Mouse (Mus musculus): ENCODE data around the gene Elmod1. TPM values are rescaled to one million over a fixed set of nuclear protein-coding genes. Genes with fewer than 3 reads are reported as not detected.

The Elmod1 gene
- polyA plus RNA-seq, 1 experiment from 2014 or later = 1.4 TPM

DNA sequence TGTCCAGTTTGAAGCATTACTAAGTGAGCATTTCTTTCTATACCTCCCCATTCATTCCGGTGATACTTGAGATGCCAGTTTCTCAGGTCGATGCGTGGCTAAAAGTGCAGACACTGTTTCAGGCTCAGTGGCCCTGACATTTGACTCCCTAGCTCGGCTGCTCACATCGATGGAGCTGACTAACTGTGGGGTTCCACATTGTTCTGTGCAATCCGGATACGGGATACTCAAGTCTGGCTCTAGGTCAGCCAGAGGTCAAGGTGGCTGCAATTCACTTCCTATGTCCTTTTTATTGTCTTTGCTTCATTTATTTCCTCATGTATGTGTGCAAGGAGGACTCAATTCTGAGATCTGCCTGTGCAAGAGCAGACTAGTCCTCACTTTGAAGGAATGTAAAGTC, 79.3 kb downstream of the Elmod1 start:
- Histone ChIP-seq H3K27me3 (ENCODE audit: control insufficient read depth, insufficient read depth, low read length) (no peaks in the 10 kb centered on the region), H3K4me2 (no peak overlapping the region), H3K36me3 (ENCODE audit: control insufficient read depth, insufficient read depth, low read length) (no peaks in the 10 kb centered on the region), H3K4me3 (ENCODE audit: low read depth, low read length) (no peak overlapping the region), H3K9ac (ENCODE audit: low read length) (no peak overlapping the region), H3K9me3 (ENCODE audit: control insufficient read depth, low read length) (no peaks in the 10 kb centered on the region), H3K4me1 (ENCODE audit: control insufficient read depth, insufficient read depth, low read length) (no peaks in the 10 kb centered on the region), H3K27ac (ENCODE audit: low read depth, low read length) (no peak overlapping the region)
- 73% methylated on average over 7 of the region's 7 CpGs for WGBS
- ATAC-seq (ENCODE audit: low FRiP score) = no peak
- no peak for DNase-seq (ENCODE audit: low spot score, missing footprints)

DNA sequence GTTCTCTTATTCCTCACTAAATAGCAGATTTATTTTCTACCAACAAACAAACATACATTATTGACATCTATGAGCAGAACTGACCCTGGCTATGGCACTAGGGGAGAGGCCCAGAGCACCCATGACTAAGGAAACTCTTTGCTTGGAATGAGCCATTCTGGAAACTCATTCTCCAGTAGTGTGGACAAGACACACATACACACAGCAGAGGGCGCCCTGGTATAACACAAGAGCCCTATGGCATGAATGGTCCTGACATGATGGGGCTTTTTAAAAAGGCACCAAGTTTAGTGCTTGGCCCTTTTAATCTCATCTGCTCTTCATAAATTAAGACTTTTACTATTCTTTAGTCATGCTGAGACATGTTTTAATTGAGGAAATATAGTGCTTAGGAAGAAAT, 85.0 kb downstream of the Elmod1 start:
- Histone ChIP-seq H3K9me3 (ENCODE audit: control insufficient read depth, low read length) (no peaks in the 10 kb centered on the region), H3K9ac (ENCODE audit: low read length) (no peak overlapping the region), H3K4me2 (no peak overlapping the region), H3K4me3 (ENCODE audit: low read depth, low read length) (no peak overlapping the region), H3K36me3 (ENCODE audit: control insufficient read depth, insufficient read depth, low read length) (no peaks in the 10 kb centered on the region), H3K27ac (ENCODE audit: low read depth, low read length) (no peak overlapping the region), H3K27me3 (ENCODE audit: control insufficient read depth, insufficient read depth, low read length) (no peaks in the 10 kb centered on the region), H3K4me1 (ENCODE audit: control insufficient read depth, insufficient read depth, low read length) (no peaks in the 10 kb centered on the region)
- WGBS = 5% methylated on average over 1 of the region's 1 CpGs
- no peak for DNase-seq (ENCODE audit: low spot score, missing footprints)
- no peak for ATAC-seq (ENCODE audit: low FRiP score)

DNA sequence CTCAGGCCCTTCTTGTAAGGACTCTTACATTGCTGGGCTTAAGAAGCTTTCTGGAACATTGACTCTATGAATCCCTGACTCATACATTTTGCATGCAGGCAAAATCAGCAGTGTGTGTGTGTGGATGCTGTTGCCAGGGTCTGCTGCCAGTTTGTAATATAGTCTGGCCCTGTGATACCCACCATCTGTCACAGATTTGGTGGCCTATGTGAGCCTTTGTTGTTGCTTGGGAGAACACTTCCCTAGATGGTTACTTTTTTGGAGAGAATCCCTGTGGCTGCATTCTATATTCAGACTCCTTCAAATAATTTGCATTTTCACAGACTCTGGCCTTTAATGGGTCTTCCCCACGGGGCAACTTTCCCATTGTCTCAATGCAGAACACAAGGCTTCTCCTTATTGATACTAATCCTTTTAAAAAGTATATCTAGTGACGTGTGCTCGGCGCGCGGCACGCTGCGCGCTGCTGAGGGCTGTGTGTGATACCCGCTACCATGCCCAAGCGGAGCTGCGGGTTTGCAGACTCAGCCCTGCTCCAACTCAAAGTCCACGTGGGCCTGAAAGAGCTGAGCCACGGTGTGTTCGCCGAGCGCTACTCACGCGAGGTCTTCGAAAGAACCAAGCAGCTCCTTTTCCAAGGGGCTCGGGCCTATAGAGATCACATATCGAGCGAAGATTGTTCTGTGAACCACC, 91.4 kb downstream of the Elmod1 start:
- WGBS = 92% methylated on average over 23 of the region's 23 CpGs
- Histone ChIP-seq H3K4me2 (no peak overlapping the region), H3K9ac (ENCODE audit: low read length) (no peak overlapping the region), H3K4me3 (ENCODE audit: low read depth, low read length) (no peak overlapping the region), H3K4me1 (ENCODE audit: control insufficient read depth, insufficient read depth, low read length) (no peaks in the 10 kb centered on the region), H3K36me3 (ENCODE audit: control insufficient read depth, insufficient read depth, low read length) (no peaks in the 10 kb centered on the region), H3K27ac (ENCODE audit: low read depth, low read length) (no peak overlapping the region), H3K9me3 (ENCODE audit: control insufficient read depth, low read length) (no peaks in the 10 kb centered on the region), H3K27me3 (ENCODE audit: control insufficient read depth, insufficient read depth, low read length) (no peaks in the 10 kb centered on the region)
- ATAC-seq (ENCODE audit: low FRiP score) = no peak
- DNase-seq (ENCODE audit: low spot score, missing footprints) = no peak

DNA sequence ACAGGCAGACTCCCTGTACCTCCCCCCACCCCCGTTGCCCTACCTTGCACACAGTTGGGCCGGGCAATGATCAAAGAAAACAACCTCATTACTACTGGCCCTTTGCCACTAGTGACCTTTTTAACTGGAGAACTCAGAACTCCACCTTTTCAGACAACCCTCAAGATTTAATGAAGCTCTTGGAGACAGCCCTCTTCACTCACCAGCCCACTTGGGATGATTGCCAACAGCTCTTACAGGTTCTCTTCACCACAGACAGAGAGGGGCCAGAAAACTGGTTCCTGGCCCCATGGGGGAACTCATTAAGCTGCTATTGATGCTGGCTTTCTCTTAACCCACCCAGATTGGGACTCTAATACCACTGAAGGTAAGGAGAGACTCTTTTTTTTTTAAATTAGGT, 97.7 kb downstream of the Elmod1 start:
- no peaks in the 10 kb centered on the region for H3K36me3 ChIP-seq (ENCODE audit: control insufficient read depth, insufficient read depth, low read length)
- DNase-seq (ENCODE audit: low spot score, missing footprints) = no peak
- H3K4me1 ChIP-seq (ENCODE audit: control insufficient read depth, insufficient read depth, low read length) = no peaks in the 10 kb centered on the region
- WGBS = 63% methylated on average over 2 of the region's 2 CpGs
- H3K4me2 ChIP-seq = no peak overlapping the region
- no peak overlapping the region for H3K4me3 ChIP-seq (ENCODE audit: low read depth, low read length)
- H3K27me3 ChIP-seq (ENCODE audit: control insufficient read depth, insufficient read depth, low read length) = no peaks in the 10 kb centered on the region
- H3K9ac ChIP-seq (ENCODE audit: low read length) = no peak overlapping the region
- ATAC-seq (ENCODE audit: low FRiP score) = no peak
- no peaks in the 10 kb centered on the region for H3K9me3 ChIP-seq (ENCODE audit: control insufficient read depth, low read length)
- no peak overlapping the region for H3K27ac ChIP-seq (ENCODE audit: low read depth, low read length)

DNA sequence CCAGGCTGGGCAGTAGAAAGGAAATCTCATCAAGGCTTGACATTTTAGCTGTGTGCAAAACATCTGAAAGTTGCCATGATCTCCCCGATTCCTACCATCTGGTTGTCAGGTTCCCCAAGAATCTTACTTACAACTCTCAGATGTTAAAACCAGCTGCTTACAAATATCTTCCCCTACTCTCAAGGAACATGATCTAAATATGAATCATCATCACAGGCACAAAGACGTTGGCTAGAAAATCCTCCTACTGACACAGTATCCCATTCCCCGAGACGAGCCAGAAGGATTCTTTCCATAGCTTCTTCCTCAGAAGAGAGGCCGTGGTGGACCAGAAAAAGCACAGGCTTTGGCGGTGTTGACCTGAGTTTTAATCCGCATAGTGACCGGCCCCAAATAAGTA, 101.9 kb downstream of the Elmod1 start:
- no peaks in the 10 kb centered on the region for H3K27me3 ChIP-seq (ENCODE audit: control insufficient read depth, insufficient read depth, low read length)
- H3K9ac ChIP-seq (ENCODE audit: low read length) = no peak overlapping the region
- H3K36me3 ChIP-seq (ENCODE audit: control insufficient read depth, insufficient read depth, low read length) = no peaks in the 10 kb centered on the region
- H3K4me1 ChIP-seq (ENCODE audit: control insufficient read depth, insufficient read depth, low read length) = no peaks in the 10 kb centered on the region
- no peak for DNase-seq (ENCODE audit: low spot score, missing footprints)
- no peak overlapping the region for H3K4me2 ChIP-seq
- H3K27ac ChIP-seq (ENCODE audit: low read depth, low read length) = no peak overlapping the region
- 93% methylated on average over 8 of the region's 8 CpGs for WGBS
- H3K9me3 ChIP-seq (ENCODE audit: control insufficient read depth, low read length) = no peaks in the 10 kb centered on the region
- H3K4me3 ChIP-seq (ENCODE audit: low read depth, low read length) = no peak overlapping the region
- no peak for ATAC-seq (ENCODE audit: low FRiP score)

Other genes starting within 250 kb of the Elmod1 start
- gene Slc35f2, start 203.8 kb downstream of the Elmod1 start, polyA plus RNA-seq (2014; fragmentation: Nextera tagmentation; extraction: Ambion mirVana) = 2.3 and 2.4 TPM in 2 replicates
- not detected in 2 replicates for gene Sln, start 125.1 kb downstream of the Elmod1 start, polyA plus RNA-seq (2014; fragmentation: Nextera tagmentation; extraction: Ambion mirVana)
- gene Tnfaip8l3, start 93.1 kb upstream of the Elmod1 start, polyA plus RNA-seq (2014; fragmentation: Nextera tagmentation; extraction: Ambion mirVana) = 0.11 and 0.28 TPM in 2 replicates